ENCODE assay signal across 8 mouse cellular contexts in the genomic region with DNA sequence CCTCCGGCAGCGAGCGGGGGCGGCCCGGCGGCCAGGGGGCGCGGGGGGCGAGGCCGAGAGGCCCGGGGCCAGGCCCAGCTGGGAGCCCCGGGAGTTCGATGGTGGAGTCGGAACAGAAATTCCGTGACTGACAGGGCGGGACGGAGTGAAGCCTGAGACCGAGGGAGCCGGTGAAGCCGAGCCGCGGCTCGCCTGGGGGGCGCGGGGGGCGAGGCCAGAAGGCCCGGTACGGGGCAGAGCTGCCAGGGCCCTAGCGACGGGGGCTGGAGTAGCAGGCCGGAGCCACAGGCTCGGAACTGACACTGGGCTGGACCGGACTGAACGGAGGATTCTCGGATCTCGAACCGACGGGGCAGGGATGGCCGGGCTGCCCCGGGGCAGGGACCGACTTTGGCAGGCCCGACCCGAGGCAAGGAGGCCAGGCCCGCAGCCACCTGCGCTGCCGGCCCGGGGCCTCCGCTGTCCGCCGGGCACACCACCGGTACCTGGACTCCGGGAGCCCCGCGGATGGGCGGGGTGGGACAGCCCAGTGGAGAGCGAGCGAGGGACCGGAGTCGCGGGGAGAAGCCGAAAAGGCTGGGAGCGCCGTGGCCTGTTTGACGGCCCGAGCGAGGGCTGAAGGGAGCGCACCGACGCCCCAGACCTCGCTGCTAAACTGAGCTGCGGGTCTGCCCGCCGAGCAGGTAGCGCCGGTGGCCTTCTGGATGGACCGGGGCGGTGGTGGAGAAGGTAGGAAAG. TPM values are rescaled to one million over a fixed set of nuclear protein-coding genes. Genes with fewer than 3 reads are reported as not detected.
DNase-seq lines count a peak whose midpoint lies in the region; ATAC-seq and TF ChIP-seq lines count a peak whose summit lies in the region.

No protein-coding gene starts in this region.

- H3K27me3 ChIP-seq in heart, embryonic 15.5 days, result no peaks in the 10 kb centered on the region
- H3K27me3 ChIP-seq in neural tube, embryonic 15.5 days (replicated peaks), result no peaks in the 10 kb centered on the region

- peaks cover 31% of the 10 kb centered on the region for H3K4me1 ChIP-seq in heart, embryonic 15.5 days (replicated peaks)
- H3K4me1 ChIP-seq in lung, adult 2 months (ENCODE audit: control insufficient read depth, insufficient read depth, low read length), result peaks cover 17% of the 10 kb centered on the region
- peaks cover 35% of the 10 kb centered on the region for H3K4me1 ChIP-seq in neural tube, embryonic 15.5 days

- peaks cover 13% of the 10 kb centered on the region for H3K36me3 ChIP-seq in heart, embryonic 15.5 days
- peaks cover 8% of the 10 kb centered on the region for H3K36me3 ChIP-seq in neural tube, embryonic 15.5 days

- peak overlapping the region; percentile 87 for H3K9ac ChIP-seq in heart, embryonic 15.5 days
- H3K9ac ChIP-seq in neural tube, embryonic 15.5 days (replicated peaks), result peak overlapping the region; percentile 97

- peak overlapping the region; percentile 97 for H3K27ac ChIP-seq in heart, embryonic 15.5 days
- peak overlapping the region; percentile 95 for H3K27ac ChIP-seq in neural tube, embryonic 15.5 days (replicated peaks)

- peak; percentile 46 for ATAC-seq in erythroblast, adult 5-6 weeks (replicated peaks; ENCODE audit: low FRiP score, poor library complexity, severe bottlenecking)
- peak; percentile 73 for ATAC-seq in heart, embryonic 15.5 days (replicated peaks; ENCODE audit: insufficient number of reproducible peaks, insufficient read depth, low FRiP score, low read depth)
- peak; percentile 75 for ATAC-seq in neural tube, embryonic 15.5 days (ENCODE audit: low FRiP score)

- under 1% methylated on average over 75 of the region's 77 CpGs for WGBS in heart, embryonic 15.5 days
- under 1% methylated on average over 75 of the region's 77 CpGs for WGBS in lung, adult 2 months
- under 1% methylated on average over 75 of the region's 77 CpGs for WGBS in neural tube, embryonic 15.5 days

- 0 out of 2 replicates have a peak, but pooled peaks have one; percentile 1 for TF ChIP-seq POLR2A in lung, adult 2 months (IDR thresholded peaks at IDR 0.05; ENCODE audit: borderline replicate concordance, extremely low read depth, low read depth, low read length)

- H3K4me2 ChIP-seq in heart, embryonic 15.5 days, result peak overlapping the region; percentile 81
- H3K4me2 ChIP-seq in neural tube, embryonic 15.5 days, result peak overlapping the region; percentile 89

- no peak for TF ChIP-seq CTCF in lung, adult 2 months (IDR thresholded peaks at IDR 0.05; ENCODE audit: insufficient read depth, low read length)

- DNase-seq in CD8-positive naive resting alpha-beta T cell, adult 2 months (ENCODE audit: low read depth in 2 of 2, low spot score in 2 of 2), result peak; percentile 54 to 56
- DNase-seq in adrenal gland, postnatal 4 days (ENCODE audit: low spot score in 2 of 2), result peak; percentile 49 to 56
- peak; percentile 66 to 86 for DNase-seq in kidney, postnatal 25 days
- DNase-seq in lung, adult 2 months, result peak; percentile 78
- peak; percentile 63 for DNase-seq in thymus, postnatal 0 days (ENCODE audit: low spot score)

- peak overlapping the region; percentile 72 for H3K4me3 ChIP-seq in heart, embryonic 15.5 days
- H3K4me3 ChIP-seq in lung, adult 2 months (replicated peaks; ENCODE audit: extremely low read depth, low read depth, low read length), result peak overlapping the region; percentile 86
- H3K4me3 ChIP-seq in neural tube, embryonic 15.5 days (replicated peaks), result peak overlapping the region; percentile 98

- H3K9me3 ChIP-seq in heart, embryonic 15.5 days (replicated peaks), result no peaks in the 10 kb centered on the region
- H3K9me3 ChIP-seq in neural tube, embryonic 15.5 days (replicated peaks), result no peaks in the 10 kb centered on the region

RNA-seq across cellular contexts. Expression of a gene that starts 0.7 kb away (rescaled TPM):
- 10 to 100 TPM; 70.4 to 74.7 TPM for total RNA-seq in adrenal gland, postnatal 4 days (2021)
- total RNA-seq in erythroblast, adult 5-6 weeks (2015; ENCODE audit: low replicate concordance), result 3.5 and 9.0 TPM in 2 replicates
- 1.3 and 3.3 TPM in 2 replicates for total RNA-seq in erythroblast, adult 5-6 weeks (2017; ENCODE audit: low replicate concordance)
- 44.1 and 56.7 TPM in 2 replicates for polyA plus RNA-seq in heart, embryonic 15.5 days (2015; fragmentation: Nextera tagmentation; extraction: Ambion mirVana)
- 61.5 and 62.1 TPM in 2 replicates for polyA plus RNA-seq in lung, adult 2 months (2012; rRNA removed)
- 70.9 and 73.3 TPM in 2 replicates for polyA plus RNA-seq in neural tube, embryonic 15.5 days (2015; fragmentation: Nextera tagmentation; extraction: Ambion mirVana)
- polyA plus RNA-seq in thymus, postnatal 0 days (2015; fragmentation: Nextera tagmentation; extraction: Ambion mirVana), result 41.6 and 42.1 TPM in 2 replicates

RNA-seq across cellular contexts. Expression of a gene that starts 0.9 kb away (rescaled TPM):
- total RNA-seq in adrenal gland, postnatal 4 days (2021), result 100 to 1,000 TPM; 468 to 515 TPM
- 197 and 223 TPM in 2 replicates for total RNA-seq in erythroblast, adult 5-6 weeks (2015; ENCODE audit: low replicate concordance)
- 191 and 235 TPM in 2 replicates for total RNA-seq in erythroblast, adult 5-6 weeks (2017; ENCODE audit: low replicate concordance)
- polyA plus RNA-seq in heart, embryonic 15.5 days (2015; fragmentation: Nextera tagmentation; extraction: Ambion mirVana), result 997 and 1,210 TPM in 2 replicates
- 60.7 and 113 TPM in 2 replicates for polyA plus RNA-seq in lung, adult 2 months (2012; rRNA removed)
- 499 and 535 TPM in 2 replicates for polyA plus RNA-seq in neural tube, embryonic 15.5 days (2015; fragmentation: Nextera tagmentation; extraction: Ambion mirVana)
- polyA plus RNA-seq in thymus, postnatal 0 days (2015; fragmentation: Nextera tagmentation; extraction: Ambion mirVana), result 652 and 689 TPM in 2 replicates

RNA-seq across cellular contexts. Expression of a gene that starts 22.1 kb away (rescaled TPM):
- total RNA-seq in adrenal gland, postnatal 4 days (2021), result 10 to 100 TPM; 27.8 to 28.7 TPM
- 2.5 and 2.9 TPM in 2 replicates for total RNA-seq in erythroblast, adult 5-6 weeks (2015; ENCODE audit: low replicate concordance)
- total RNA-seq in erythroblast, adult 5-6 weeks (2017; ENCODE audit: low replicate concordance), result 0.43 and 1.1 TPM in 2 replicates
- polyA plus RNA-seq in heart, embryonic 15.5 days (2015; fragmentation: Nextera tagmentation; extraction: Ambion mirVana), result 26.3 and 27.2 TPM in 2 replicates
- polyA plus RNA-seq in lung, adult 2 months (2012; rRNA removed), result 14.3 and 22.8 TPM in 2 replicates
- 13.1 and 13.5 TPM in 2 replicates for polyA plus RNA-seq in neural tube, embryonic 15.5 days (2015; fragmentation: Nextera tagmentation; extraction: Ambion mirVana)
- 17.9 and 18.6 TPM in 2 replicates for polyA plus RNA-seq in thymus, postnatal 0 days (2015; fragmentation: Nextera tagmentation; extraction: Ambion mirVana)

RNA-seq across cellular contexts. Expression of a gene that starts 47.7 kb away (rescaled TPM):
- 10 to 100 TPM; 12.1 to 12.3 TPM for total RNA-seq in adrenal gland, postnatal 4 days (2021)
- total RNA-seq in erythroblast, adult 5-6 weeks (2015; ENCODE audit: low replicate concordance), result 7.7 and 8.1 TPM in 2 replicates
- total RNA-seq in erythroblast, adult 5-6 weeks (2017; ENCODE audit: low replicate concordance), result 14.8 and 16.8 TPM in 2 replicates
- 15.5 and 17.9 TPM in 2 replicates for polyA plus RNA-seq in heart, embryonic 15.5 days (2015; fragmentation: Nextera tagmentation; extraction: Ambion mirVana)
- polyA plus RNA-seq in lung, adult 2 months (2012; rRNA removed), result 0.42 and 0.70 TPM in 2 replicates
- 5.6 and 11.5 TPM in 2 replicates for polyA plus RNA-seq in neural tube, embryonic 15.5 days (2015; fragmentation: Nextera tagmentation; extraction: Ambion mirVana)
- 26.0 and 26.4 TPM in 2 replicates for polyA plus RNA-seq in thymus, postnatal 0 days (2015; fragmentation: Nextera tagmentation; extraction: Ambion mirVana)

RNA-seq across cellular contexts. Expression of a gene that starts 47.8 kb away (rescaled TPM):
- 10 to 100 TPM; 65.6 to 66.7 TPM for total RNA-seq in adrenal gland, postnatal 4 days (2021)
- total RNA-seq in erythroblast, adult 5-6 weeks (2015; ENCODE audit: low replicate concordance), result 0.63 and 7.9 TPM in 2 replicates
- total RNA-seq in erythroblast, adult 5-6 weeks (2017; ENCODE audit: low replicate concordance), result 2.2 and 6.8 TPM in 2 replicates
- polyA plus RNA-seq in heart, embryonic 15.5 days (2015; fragmentation: Nextera tagmentation; extraction: Ambion mirVana), result 54.6 and 62.0 TPM in 2 replicates
- polyA plus RNA-seq in lung, adult 2 months (2012; rRNA removed), result 37.3 and 46.4 TPM in 2 replicates
- 66.9 and 67.2 TPM in 2 replicates for polyA plus RNA-seq in neural tube, embryonic 15.5 days (2015; fragmentation: Nextera tagmentation; extraction: Ambion mirVana)
- 28.6 and 30.5 TPM in 2 replicates for polyA plus RNA-seq in thymus, postnatal 0 days (2015; fragmentation: Nextera tagmentation; extraction: Ambion mirVana)

Comparison
In these comparisons a context has a peak if more than half of its experiments do, and no peak if none do; other contexts are left out.
1. Peak in every context shown above with its lines: DNase-seq, ATAC-seq, H3K4me3 ChIP-seq and H3K27ac ChIP-seq.